Mouse (Mus musculus) embryonic facial prominence, embryonic 14.5 days (tissue): ENCODE measurements around the gene Bsn. TPM values are rescaled to one million over a fixed set of nuclear protein-coding genes. Genes with fewer than 3 reads are reported as not detected.

Source experiments
- ATAC-seq: fragments of 200-750 bp; cut with Nextera tagmentation; 2 replicates; pipeline ENCODE4 v1.8.0; 2017; ENCODE audit warnings: low read depth, moderate number of reproducible peaks, moderate TSS enrichment
- DNase-seq: peaks from one replicate; pipeline ENCODE4 v3.0.0-alpha.2; 2015; ENCODE audit warnings: low spot score
- H3K27ac ChIP-seq: fragments of 300-500 bp; sonication (generic); replicated peaks from 2 replicates; pipeline ENCODE4 v1.5.1; 2014; ENCODE audit warnings: low read depth, mild to moderate bottlenecking, low read length, moderate library complexity
- H3K27me3 ChIP-seq: fragments of 300-500 bp; sonication (generic); replicated peaks from 2 replicates; pipeline ENCODE4 v1.6.1; 2014; ENCODE audit warnings: low read length; ENCODE audit not compliant: control insufficient read depth, insufficient read depth
- H3K36me3 ChIP-seq: fragments of 300-500 bp; sonication (generic); 2 replicates; pipeline ENCODE4 v1.6.1; 2014; ENCODE audit warnings: low read length, mixed read lengths; ENCODE audit not compliant: control insufficient read depth, insufficient read depth
- H3K4me1 ChIP-seq: fragments of 300-500 bp; sonication (generic); 2 replicates; pipeline ENCODE4 v1.6.1; 2014; ENCODE audit warnings: antibody characterized with exemption, low read length; ENCODE audit not compliant: control insufficient read depth, insufficient read depth
- H3K4me2 ChIP-seq: fragments of 300-500 bp; sonication (generic); 2 replicates; pipeline ENCODE4 v1.6.1; 2014; ENCODE audit warnings: low read depth, mild to moderate bottlenecking, low read length, moderate library complexity, mixed read lengths
- H3K4me3 ChIP-seq: fragments of 300-500 bp; sonication (generic); 2 replicates; pipeline ENCODE4 v1.5.1; 2014; ENCODE audit warnings: low read depth, mild to moderate bottlenecking, low read length
- H3K9ac ChIP-seq: fragments of 300-500 bp; sonication (generic); 2 replicates; pipeline ENCODE4 v1.6.1; 2014; ENCODE audit warnings: low read depth, mild to moderate bottlenecking, low read length, moderate library complexity, mixed read lengths
- H3K9me3 ChIP-seq: fragments of 300-500 bp; sonication (generic); 2 replicates; pipeline ENCODE4 v1.6.1; 2016; ENCODE audit warnings: low read length; ENCODE audit not compliant: control insufficient read depth
- whole genome bisulfite sequencing: fragments of 180-500 bp; shearing (Covaris S2); extraction: QIAGEN DNeasy Blood & Tissue Kit; methylation state at CpG from one replicate; pipeline ENCODE4 v1.1.7; 2014; 5-methylcytosine and 5-hydroxymethylcytosine counted together
- polyA plus RNA-seq: library from polyadenylated mRNA; unstranded; fragments of >200 nt; fragmentation: Nextera tagmentation; extraction: Ambion mirVana; gene quantifications from 2 replicates; pipeline ENCODE4 v1.2.1, GENCODE M21; 2014

Gene Bsn
- 1.1 TPM in 2 replicates for polyA plus RNA-seq

DNA sequence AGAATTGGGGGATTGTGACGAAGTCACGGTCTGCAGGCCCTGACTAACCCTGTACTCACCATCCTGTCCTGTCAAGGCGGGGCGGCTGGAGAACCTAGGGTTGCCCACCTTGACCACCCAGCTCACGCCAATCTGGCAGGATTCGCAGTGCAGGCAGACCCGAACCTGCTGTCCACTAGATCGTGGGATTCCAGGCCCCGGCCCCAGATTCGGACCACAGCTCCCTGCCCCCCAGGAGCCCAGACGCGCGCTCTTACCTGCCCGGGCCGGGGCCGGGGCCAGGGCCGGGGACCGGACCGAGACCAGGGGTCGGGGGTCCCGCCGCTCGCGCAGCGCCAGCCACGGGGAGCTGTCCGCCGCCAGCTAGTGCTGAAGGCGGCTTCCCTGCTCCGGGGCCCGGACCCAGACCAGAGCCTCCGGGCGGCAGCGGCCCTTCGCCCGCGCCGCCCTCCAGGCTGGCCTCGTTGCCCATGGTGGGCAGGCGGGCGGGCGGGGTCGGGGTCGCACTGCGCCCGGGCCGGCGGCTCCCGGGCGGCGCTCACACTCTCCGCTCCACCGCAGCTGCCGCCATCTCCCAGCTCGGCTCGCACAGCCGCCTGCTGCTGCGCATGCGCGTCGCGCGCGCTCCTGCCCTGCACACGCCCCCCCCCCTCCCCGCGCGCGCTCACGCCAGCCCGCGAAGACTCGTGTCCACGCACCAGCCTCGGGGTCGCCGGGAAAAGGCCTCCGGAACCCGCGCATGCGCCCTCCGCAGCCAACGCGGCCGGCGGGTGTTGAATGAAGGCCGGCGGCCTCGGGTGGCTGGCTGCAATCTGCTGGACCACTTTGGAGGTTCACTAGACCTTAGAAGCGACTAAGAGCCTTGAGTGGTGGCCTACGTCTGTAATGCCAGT lies at the start of gene Bsn:
Gene Bsn, minus strand, starts transcription at position 598 of the 893 bp plus-strand sequence.
- no peaks in the 10 kb centered on the region for H3K4me1 ChIP-seq
- peaks cover 14% of the 10 kb centered on the region for H3K27me3 ChIP-seq
- H3K36me3 ChIP-seq, result no peaks in the 10 kb centered on the region
- H3K4me2 ChIP-seq, result peak within 1 kb of the TSS; percentile 89
- peak within 1 kb of the TSS; percentile 55 for H3K9ac ChIP-seq
- H3K27ac ChIP-seq, result no peak within 1 kb of the TSS
- peak; percentile 82 for ATAC-seq
- 2% methylated on average over 47 of the region's 91 CpGs for WGBS
- peak within 1 kb of the TSS; percentile 61 for H3K4me3 ChIP-seq
- no peaks in the 10 kb centered on the region for H3K9me3 ChIP-seq
- DNase-seq, result peak; percentile 59

DNA sequence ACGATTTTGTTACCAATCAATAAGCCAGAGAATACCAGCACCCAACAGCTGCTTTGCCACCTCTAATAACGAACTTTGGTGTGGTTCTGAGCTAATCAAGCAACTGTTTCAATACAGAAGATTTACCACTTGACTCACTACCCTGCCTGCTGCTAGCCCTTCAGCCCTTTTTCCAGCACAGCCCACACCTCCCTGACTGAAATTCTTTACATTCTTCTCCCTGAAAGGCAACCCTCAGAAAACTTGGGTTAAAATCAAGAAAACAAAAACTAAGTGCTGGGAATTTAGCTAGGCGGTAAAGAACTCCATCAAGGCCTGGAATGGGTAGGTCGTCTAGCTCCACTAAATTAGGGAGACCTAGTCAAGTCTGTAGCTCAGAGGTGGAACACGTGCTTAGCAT lies 49.8 kb upstream of the Bsn start:
- Histone ChIP-seq H3K36me3 (0 out of 2 replicates have a peak, but pooled peaks cover 5% of the 10 kb centered on the region), H3K4me1 (no peaks in the 10 kb centered on the region), H3K9ac (no peak overlapping the region), H3K27ac (no peak overlapping the region), H3K4me2 (no peak overlapping the region), H3K27me3 (no peaks in the 10 kb centered on the region), H3K9me3 (no peaks in the 10 kb centered on the region), H3K4me3 (no peak overlapping the region)
- ATAC-seq (no peak), DNase-seq (no peak)
- 62% methylated on average over 5 of the region's 5 CpGs for WGBS

DNA sequence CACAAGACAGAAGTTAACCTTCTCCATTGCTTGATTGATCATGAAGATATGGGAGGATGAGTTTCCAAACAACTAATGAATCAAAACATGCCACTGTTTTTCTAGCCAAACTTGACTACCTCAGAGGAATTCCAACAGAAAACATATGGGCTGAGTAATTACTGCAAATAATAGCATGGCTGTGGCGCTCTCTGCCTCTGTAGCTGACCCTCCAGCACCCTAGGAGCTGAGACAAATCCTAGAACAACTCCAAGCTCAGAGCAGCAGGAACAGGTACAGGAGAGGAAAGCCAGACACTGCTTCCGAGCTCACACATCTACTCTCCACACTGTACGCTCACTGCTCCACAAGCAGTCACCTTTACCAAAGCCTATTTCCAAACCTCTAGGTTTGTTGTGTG lies 48.6 kb upstream of the Bsn start:
- H3K4me2 ChIP-seq, result no peak overlapping the region
- H3K27me3 ChIP-seq, result no peaks in the 10 kb centered on the region
- WGBS, result 49% methylated on average over 3 of the region's 3 CpGs
- ATAC-seq (no peak), DNase-seq (no peak)
- H3K36me3 ChIP-seq, result peaks cover 5% of the 10 kb centered on the region; the same call in 1 of the 2 replicates
- H3K9ac ChIP-seq, result no peak overlapping the region
- no peaks in the 10 kb centered on the region for H3K4me1 ChIP-seq
- no peak overlapping the region for H3K4me3 ChIP-seq
- 0 out of 2 replicates have a peak overlapping the region, but pooled peaks have one; percentile 15 for H3K27ac ChIP-seq
- no peaks in the 10 kb centered on the region for H3K9me3 ChIP-seq

DNA sequence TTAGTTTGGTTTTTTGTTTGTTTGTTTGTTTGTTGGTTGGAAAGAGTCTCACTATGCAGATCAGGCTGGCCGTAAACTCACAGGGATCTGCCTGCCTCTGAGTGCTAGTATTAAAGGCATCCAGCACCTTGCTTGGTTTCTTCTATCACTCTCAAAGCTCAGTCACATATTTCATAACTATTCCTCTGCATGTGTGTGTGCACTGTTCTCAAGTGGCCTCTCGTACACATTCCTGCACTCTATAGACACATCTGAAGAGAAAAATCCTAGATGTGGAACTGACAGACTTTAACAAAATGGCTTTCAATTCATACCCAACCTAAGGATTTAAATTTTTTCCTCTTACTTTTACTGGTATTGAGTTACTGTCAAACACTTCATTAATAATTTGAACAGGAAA lies 48.2 kb upstream of the Bsn start:
- WGBS, result 65% methylated on average over 2 of the region's 2 CpGs
- Histone ChIP-seq H3K4me2 (no peak overlapping the region), H3K4me1 (no peaks in the 10 kb centered on the region), H3K9me3 (no peaks in the 10 kb centered on the region), H3K27me3 (no peaks in the 10 kb centered on the region), H3K36me3 (peaks cover 5% of the 10 kb centered on the region; the same call in 1 of the 2 replicates), H3K4me3 (no peak overlapping the region), H3K27ac (no peak overlapping the region), H3K9ac (no peak overlapping the region)
- no peak for DNase-seq
- ATAC-seq, result no peak

DNA sequence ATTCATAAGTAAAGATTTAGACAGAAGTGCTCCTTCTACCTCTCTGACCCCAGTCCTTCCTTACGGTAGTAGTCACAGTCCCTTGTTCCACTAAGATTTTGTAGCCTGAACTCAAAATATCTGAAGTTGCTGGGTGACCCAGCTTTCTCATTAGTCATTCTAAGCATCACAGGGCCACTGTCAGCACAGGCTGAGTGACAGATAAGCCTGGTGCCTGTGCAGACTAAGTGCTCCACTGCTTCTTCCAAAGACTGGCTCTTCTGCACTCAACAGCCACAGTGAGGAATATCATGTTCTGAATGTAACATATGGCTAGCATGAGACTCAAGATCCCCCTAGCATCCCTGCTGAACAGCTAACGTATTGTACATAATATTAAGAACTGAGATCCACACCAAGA lies 44.5 kb upstream of the Bsn start:
- WGBS, result 81% methylated on average over 2 of the region's 2 CpGs

DNA sequence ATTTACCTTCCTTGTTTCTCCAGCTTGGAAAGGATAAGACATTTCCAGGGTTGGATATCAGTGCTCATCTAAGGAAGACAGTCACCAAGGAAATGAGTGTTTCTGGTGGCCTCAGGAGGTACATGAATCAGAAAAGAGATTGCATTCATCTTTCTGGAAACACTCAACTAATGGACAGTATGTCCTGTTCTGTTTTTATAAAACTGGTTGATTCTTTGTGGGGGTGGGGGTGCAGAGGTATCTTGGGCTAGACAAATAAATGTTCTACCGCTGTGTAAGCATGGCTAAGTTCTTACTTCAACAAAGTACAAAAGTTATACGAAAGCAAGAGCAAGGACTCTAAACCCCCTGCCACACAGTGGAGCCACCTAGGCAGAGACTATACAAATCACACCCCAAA lies 42.7 kb upstream of the Bsn start:
- ATAC-seq, result no peak
- Histone ChIP-seq H3K9me3 (no peaks in the 10 kb centered on the region), H3K36me3 (peaks cover 5% of the 10 kb centered on the region; the same call in 1 of the 2 replicates), H3K27me3 (no peaks in the 10 kb centered on the region), H3K4me3 (no peak overlapping the region), H3K27ac (no peak overlapping the region), H3K4me1 (no peaks in the 10 kb centered on the region), H3K4me2 (no peak overlapping the region), H3K9ac (no peak overlapping the region)
- no peak for DNase-seq
- 88% methylated on average over 2 of the region's 2 CpGs for WGBS

More for the DNA sequence above, 44.5 kb upstream of the Bsn start:
- Histone ChIP-seq H3K36me3 (peaks cover 5% of the 10 kb centered on the region; the same call in 1 of the 2 replicates), H3K4me2 (no peak overlapping the region), H3K27ac (no peak overlapping the region), H3K4me1 (no peaks in the 10 kb centered on the region), H3K9me3 (no peaks in the 10 kb centered on the region), H3K27me3 (no peaks in the 10 kb centered on the region), H3K9ac (no peak overlapping the region), H3K4me3 (no peak overlapping the region)
- DNase-seq (no peak), ATAC-seq (no peak)

DNA sequence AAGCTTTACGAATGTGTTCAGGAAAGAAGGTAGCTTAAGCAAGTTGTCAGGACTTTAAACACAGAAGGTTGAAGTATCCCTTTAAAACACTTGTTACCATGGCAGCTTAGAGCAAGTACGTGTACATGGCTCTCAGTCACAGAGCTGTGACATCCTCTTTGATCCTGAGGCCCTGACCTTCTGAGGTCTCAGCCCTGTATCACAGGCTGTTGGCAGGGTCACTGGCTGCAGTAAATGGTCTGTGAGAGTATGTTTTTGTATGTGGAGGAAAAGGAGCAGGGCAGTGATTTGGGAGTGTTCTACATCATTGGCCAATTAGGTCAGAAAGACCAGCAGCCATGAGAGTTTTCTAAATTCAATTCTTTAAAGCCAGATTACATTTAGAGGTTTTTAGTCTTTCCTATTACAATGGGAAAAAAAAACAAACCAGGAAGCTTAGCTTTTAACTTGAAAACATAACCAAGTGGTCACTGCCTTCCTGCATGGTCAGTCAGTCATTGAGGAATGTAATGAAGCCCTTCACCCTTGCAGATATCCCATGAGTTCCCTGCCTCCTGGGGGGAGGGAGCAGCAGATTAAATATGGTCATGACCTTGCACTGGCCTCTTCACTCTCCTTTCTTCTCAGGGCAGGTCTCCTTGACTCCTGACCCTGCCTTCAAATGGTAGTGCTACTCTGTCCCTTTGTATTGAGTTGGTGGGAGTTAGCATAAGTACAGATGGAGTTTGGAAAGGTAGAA lies 37.9 kb upstream of the Bsn start:
- no peak overlapping the region for H3K4me2 ChIP-seq
- no peak overlapping the region for H3K4me3 ChIP-seq
- H3K4me1 ChIP-seq, result no peaks in the 10 kb centered on the region
- WGBS, result 52% methylated on average over 2 of the region's 2 CpGs
- no peaks in the 10 kb centered on the region for H3K36me3 ChIP-seq
- ATAC-seq (no peak), DNase-seq (no peak)
- H3K9me3 ChIP-seq, result no peaks in the 10 kb centered on the region
- no peak overlapping the region for H3K9ac ChIP-seq
- H3K27ac ChIP-seq, result no peak overlapping the region
- no peaks in the 10 kb centered on the region for H3K27me3 ChIP-seq

DNA sequence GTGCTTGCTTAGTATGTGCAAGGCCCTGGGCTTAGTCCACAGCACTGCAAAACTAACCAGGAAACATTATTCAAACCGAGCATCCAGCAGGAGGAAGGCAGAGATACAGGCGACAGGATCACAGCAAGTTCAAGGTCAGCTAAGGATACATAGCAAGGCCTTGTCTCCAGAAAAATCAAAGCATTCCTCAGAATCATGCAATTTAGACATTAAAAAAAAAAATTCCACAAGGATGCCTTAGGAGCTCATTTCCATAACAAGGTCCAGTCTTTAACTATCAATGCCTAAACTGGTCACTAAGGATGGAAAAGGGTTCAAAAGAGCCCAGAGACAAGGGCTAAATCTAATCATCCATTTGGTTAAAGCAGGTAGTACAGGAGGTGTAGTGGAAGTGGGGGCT lies 35.0 kb upstream of the Bsn start:
- H3K27ac ChIP-seq, result no peak overlapping the region
- no peak overlapping the region for H3K4me2 ChIP-seq
- H3K4me3 ChIP-seq, result no peak overlapping the region
- no peak for ATAC-seq
- H3K27me3 ChIP-seq, result no peaks in the 10 kb centered on the region
- H3K4me1 ChIP-seq, result no peaks in the 10 kb centered on the region
- no peak for DNase-seq
- 73% methylated on average over 2 of the region's 2 CpGs for WGBS
- H3K36me3 ChIP-seq, result no peaks in the 10 kb centered on the region
- no peak overlapping the region for H3K9ac ChIP-seq
- H3K9me3 ChIP-seq, result no peaks in the 10 kb centered on the region
